ENCODE assay signal across 18 mouse cellular contexts in genomic region chr1:134818716-134819115, GRCm38 (mm10).
A peak's percentile ranks its signal among the peaks of the same experiment; 100 is the strongest.
DNase-seq lines count a peak whose midpoint lies in the region; ATAC-seq and TF ChIP-seq lines count a peak whose summit lies in the region.
"Had no signal": no experiment of that assay in that cellular context is flagged by ENCODE, and none has a peak within 500 bp of the region (broad histone marks: within the 10 kb centered on the region; RNA-seq: fewer than 3 reads in every experiment).

No protein-coding gene starts in this region.

- TF ChIP-seq CTCF in bone marrow macrophage, adult 2 months (IDR thresholded peaks at IDR 0.05; ENCODE audit: low read depth, low read length): no peak

- peaks cover 23% of the 10 kb centered on the region for H3K4me1 ChIP-seq in limb, embryonic 15.5 days
- H3K4me1 ChIP-seq in limb, embryonic 10.5 days: peaks cover 19% of the 10 kb centered on the region
- H3K4me1 ChIP-seq in bone marrow macrophage, adult 2 months (ENCODE audit: control insufficient read depth, insufficient read depth, low read length): peaks cover 40% of the 10 kb centered on the region
- H3K4me1 ChIP-seq in midbrain, embryonic 10.5 days: peaks cover 11% of the 10 kb centered on the region
- H3K4me1 ChIP-seq in hindbrain, embryonic 13.5 days (replicated peaks): peaks cover 23% of the 10 kb centered on the region
- H3K4me1 ChIP-seq: megakaryocyte, embryonic 14.5 days had no signal

- H3K27ac ChIP-seq in limb, embryonic 15.5 days: peak overlapping the region; percentile 57; the same call in 1 of the 2 replicates
- no peak overlapping the region for H3K27ac ChIP-seq in limb, embryonic 10.5 days
- peak overlapping the region; percentile 32 for H3K27ac ChIP-seq in bone marrow macrophage, adult 2 months (ENCODE audit: insufficient read depth, low read depth, low read length)
- H3K27ac ChIP-seq in midbrain, embryonic 10.5 days (replicated peaks): no peak overlapping the region
- H3K27ac ChIP-seq in hindbrain, embryonic 13.5 days: no peak overlapping the region
- H3K27ac ChIP-seq: hindbrain, embryonic 10.5 days; kidney, embryonic 15.5 days; neural tube, embryonic 13.5 days had no signal

- H3K4me3 ChIP-seq in limb, embryonic 15.5 days: no peak overlapping the region
- H3K4me3 ChIP-seq in limb, embryonic 10.5 days: no peak overlapping the region
- no peak overlapping the region for H3K4me3 ChIP-seq in bone marrow macrophage, adult 2 months (ENCODE audit: insufficient read depth, low read length)
- H3K4me3 ChIP-seq in midbrain, embryonic 10.5 days: no peak overlapping the region
- no peak overlapping the region for H3K4me3 ChIP-seq in hindbrain, embryonic 13.5 days
- H3K4me3 ChIP-seq: hindbrain, embryonic 10.5 days; kidney, embryonic 15.5 days; megakaryocyte, embryonic 14.5 days; neural tube, embryonic 13.5 days had no signal

- 65% methylated on average over 3 of the region's 3 CpGs for WGBS in limb, embryonic 15.5 days
- 96% methylated on average over 3 of the region's 3 CpGs for WGBS in limb, embryonic 10.5 days
- 96% methylated on average over 3 of the region's 3 CpGs for WGBS in midbrain, embryonic 10.5 days
- WGBS in hindbrain, embryonic 13.5 days: 96% methylated on average over 3 of the region's 3 CpGs

- ATAC-seq in limb, embryonic 15.5 days (ENCODE audit: insufficient number of reproducible peaks, low FRiP score, low TSS enrichment, low read depth): no peak
- no peak for ATAC-seq in megakaryocyte, adult 5-6 weeks (ENCODE audit: poor library complexity, severe bottlenecking)
- ATAC-seq in hindbrain, embryonic 13.5 days (ENCODE audit: low FRiP score): no peak
- ATAC-seq: forebrain, embryonic 16.5 days; inflammation-experienced regulatory T-cells, adult 6 months had no signal

- no peak for TF ChIP-seq POLR2A in bone marrow macrophage, adult 2 months (IDR thresholded peaks at IDR 0.05; ENCODE audit: borderline replicate concordance, low read depth, low read length)

- no peaks in the 10 kb centered on the region for H3K27me3 ChIP-seq in limb, embryonic 15.5 days
- no peaks in the 10 kb centered on the region for H3K27me3 ChIP-seq in limb, embryonic 10.5 days (ENCODE audit: low read depth, poor library complexity, severe bottlenecking)
- no peaks in the 10 kb centered on the region for H3K27me3 ChIP-seq in midbrain, embryonic 10.5 days (ENCODE audit: low read depth, poor library complexity, severe bottlenecking)
- no peaks in the 10 kb centered on the region for H3K27me3 ChIP-seq in hindbrain, embryonic 13.5 days
- H3K27me3 ChIP-seq: kidney, embryonic 15.5 days; megakaryocyte, embryonic 14.5 days; neural tube, embryonic 13.5 days had no signal

- peak; percentile 53 to 84 for DNase-seq in adrenal gland, adult (ENCODE audit: inconsistent age in 2 of 2, low spot score in 1 of 2)
- DNase-seq in adrenal gland, postnatal 4 days (ENCODE audit: low spot score in 2 of 2): no peak
- DNase-seq in limb, embryonic 10.5 days (ENCODE audit: low spot score): no peak
- DNase-seq in midbrain, embryonic 10.5 days (ENCODE audit: low spot score): no peak
- DNase-seq: cerebellum, adult 9-11 months; gastrocnemius, postnatal 14 days; lung, embryonic 14.5 days had no signal

- H3K4me2 ChIP-seq in limb, embryonic 15.5 days: no peak overlapping the region
- no peak overlapping the region for H3K4me2 ChIP-seq in hindbrain, embryonic 13.5 days
- H3K4me2 ChIP-seq: heart, embryonic 11.5 days; kidney, embryonic 15.5 days; lung, embryonic 14.5 days; neural tube, embryonic 13.5 days had no signal

- no peaks in the 10 kb centered on the region for H3K9me3 ChIP-seq in limb, embryonic 15.5 days
- no peaks in the 10 kb centered on the region for H3K9me3 ChIP-seq in limb, embryonic 10.5 days (replicated peaks)
- no peaks in the 10 kb centered on the region for H3K9me3 ChIP-seq in midbrain, embryonic 10.5 days (replicated peaks)
- no peaks in the 10 kb centered on the region for H3K9me3 ChIP-seq in hindbrain, embryonic 13.5 days
- H3K9me3 ChIP-seq: hindbrain, embryonic 10.5 days; kidney, embryonic 15.5 days; megakaryocyte, embryonic 14.5 days; neural tube, embryonic 13.5 days had no signal

- H3K9ac ChIP-seq in limb, embryonic 15.5 days: no peak overlapping the region
- H3K9ac ChIP-seq in hindbrain, embryonic 13.5 days: no peak overlapping the region
- H3K9ac ChIP-seq: kidney, embryonic 15.5 days; lung, embryonic 14.5 days; neural tube, embryonic 13.5 days had no signal

- H3K36me3 ChIP-seq in limb, embryonic 15.5 days: no peaks in the 10 kb centered on the region
- H3K36me3 ChIP-seq in limb, embryonic 10.5 days: no peaks in the 10 kb centered on the region
- 0 out of 2 replicates have a peak, but pooled peaks cover 2% of the 10 kb centered on the region for H3K36me3 ChIP-seq in midbrain, embryonic 10.5 days
- peaks cover 2% of the 10 kb centered on the region; the same call in 1 of the 2 replicates for H3K36me3 ChIP-seq in hindbrain, embryonic 13.5 days
- H3K36me3 ChIP-seq: hindbrain, embryonic 10.5 days; kidney, embryonic 15.5 days; neural tube, embryonic 13.5 days had no signal

Comparison
In these comparisons a context has a peak if more than half of its experiments do, and no peak if none do; other contexts are left out.
1. DNase-seq: peak in adrenal gland, adult (2 of 2); none in adrenal gland, postnatal 4 days (0 of 2), limb, embryonic 10.5 days (single experiment) and midbrain, embryonic 10.5 days (single experiment).
2. H3K27ac ChIP-seq: peak in limb, embryonic 15.5 days (single experiment) and bone marrow macrophage, adult 2 months (single experiment); none in limb, embryonic 10.5 days (single experiment), midbrain, embryonic 10.5 days (single experiment) and hindbrain, embryonic 13.5 days (single experiment).